Mouse (Mus musculus) stomach, embryonic 15.5 days (tissue): ENCODE data around the gene H1f0. TPM values are rescaled to one million over a fixed set of nuclear protein-coding genes. Genes with fewer than 3 reads are reported as not detected.

ENCODE experiments used
- ATAC-seq: fragments of 200-750 bp; cut with Nextera tagmentation; 2 replicates; pipeline ENCODE4 v1.8.0; 2017; ENCODE audit warnings: low read depth, moderate number of reproducible peaks, moderate TSS enrichment; ENCODE audit not compliant: insufficient read depth, low FRiP score
- H3K27ac ChIP-seq: fragments of 300-500 bp; sonication (generic); 2 replicates; pipeline ENCODE4 v1.5.1; 2015; ENCODE audit warnings: mild to moderate bottlenecking, inconsistent platforms
- H3K27me3 ChIP-seq: fragments of 300-500 bp; sonication (generic); replicated peaks from 2 replicates; pipeline ENCODE4 v1.6.1; 2015; ENCODE audit warnings: inconsistent platforms
- H3K36me3 ChIP-seq: fragments of 300-500 bp; sonication (generic); 2 replicates; pipeline ENCODE4 v1.6.1; 2015; ENCODE audit warnings: inconsistent platforms
- H3K4me1 ChIP-seq: fragments of 300-500 bp; sonication (generic); 2 replicates; pipeline ENCODE4 v1.6.1; 2015; ENCODE audit warnings: inconsistent platforms
- H3K4me2 ChIP-seq: fragments of 300-500 bp; sonication (generic); 2 replicates; pipeline ENCODE4 v1.6.1; 2015; ENCODE audit warnings: mild to moderate bottlenecking, inconsistent platforms
- H3K4me3 ChIP-seq: fragments of 300-500 bp; sonication (generic); replicated peaks from 2 replicates; pipeline ENCODE4 v1.5.1; 2015; ENCODE audit warnings: inconsistent platforms
- H3K9ac ChIP-seq: fragments of 300-500 bp; sonication (generic); 2 replicates; pipeline ENCODE4 v1.6.1; 2015; ENCODE audit warnings: inconsistent platforms
- H3K9me3 ChIP-seq: fragments of 300-500 bp; sonication (generic); 2 replicates; pipeline ENCODE4 v1.6.1; 2016; ENCODE audit warnings: inconsistent platforms
- WGBS: fragments of 180-500 bp; shearing (Covaris S2); methylation state at CpG from one replicate; pipeline ENCODE4 v1.1.7; 2015; 5-methylcytosine and 5-hydroxymethylcytosine counted together
- polyA plus RNA-seq: library from polyadenylated mRNA; unstranded; fragments of >200 nt; fragmentation: Nextera tagmentation; extraction: Ambion mirVana; gene quantifications from 2 replicates; pipeline ENCODE4 v1.2.1, GENCODE M21; 2015

The H1f0 gene
- polyA plus RNA-seq, 1 experiment from 2014 or later: 546 TPM

GRCm38 (mm10) chr15:78990970-78991525 lies 37.2 kb upstream of the H1f0 start:
- Histone ChIP-seq H3K4me1 (peaks cover 16% of the 10 kb centered on the region), H3K4me3 (no peak overlapping the region), H3K4me2 (no peak overlapping the region), H3K27me3 (no peaks in the 10 kb centered on the region), H3K27ac (no peak overlapping the region), H3K36me3 (peaks cover 58% of the 10 kb centered on the region), H3K9ac (no peak overlapping the region), H3K9me3 (no peaks in the 10 kb centered on the region)
- 92% methylated on average over 25 of the region's 25 CpGs for WGBS
- ATAC-seq: no peak

- Histone ChIP-seq H3K4me3 (no peak overlapping the region), H3K9me3 (no peaks in the 10 kb centered on the region), H3K27me3 (no peaks in the 10 kb centered on the region), H3K36me3 (peaks cover 58% of the 10 kb centered on the region), H3K4me1 (peaks cover 5% of the 10 kb centered on the region), H3K9ac (no peak overlapping the region), H3K27ac (no peak overlapping the region), H3K4me2 (no peak overlapping the region)
- ATAC-seq: no peak
- WGBS: 89% methylated on average over 7 of the region's 7 CpGs
Observed at GRCm38 (mm10) chr15:78992235-78992634, 36.0 kb upstream of the H1f0 start.

GRCm38 (mm10) chr15:78992925-78993324 lies 35.3 kb upstream of the H1f0 start:
- WGBS: 96% methylated on average over 24 of the region's 24 CpGs
- Histone ChIP-seq H3K4me3 (no peak overlapping the region), H3K9ac (no peak overlapping the region)

GRCm38 (mm10) chr15:78995916-78996315 lies 32.3 kb upstream of the H1f0 start:
- H3K9me3 ChIP-seq: no peaks in the 10 kb centered on the region
- no peak for ATAC-seq
- H3K27me3 ChIP-seq: no peaks in the 10 kb centered on the region
- no peak overlapping the region for H3K27ac ChIP-seq
- peaks cover 52% of the 10 kb centered on the region for H3K36me3 ChIP-seq
- no peak overlapping the region for H3K4me2 ChIP-seq
- H3K4me3 ChIP-seq: no peak overlapping the region
- 92% methylated on average over 4 of the region's 4 CpGs for WGBS
- H3K4me1 ChIP-seq: no peaks in the 10 kb centered on the region
- H3K9ac ChIP-seq: no peak overlapping the region

More at GRCm38 (mm10) chr15:78992925-78993324, 35.3 kb upstream of the H1f0 start:
- Histone ChIP-seq H3K27me3 (no peaks in the 10 kb centered on the region), H3K4me2 (no peak overlapping the region), H3K4me1 (no peaks in the 10 kb centered on the region), H3K9me3 (no peaks in the 10 kb centered on the region), H3K27ac (no peak overlapping the region), H3K36me3 (peaks cover 58% of the 10 kb centered on the region)
- ATAC-seq: no peak

- Histone ChIP-seq H3K27me3 (no peaks in the 10 kb centered on the region), H3K4me2 (no peak overlapping the region), H3K27ac (no peak overlapping the region), H3K9me3 (no peaks in the 10 kb centered on the region), H3K9ac (no peak overlapping the region), H3K4me3 (no peak overlapping the region), H3K4me1 (no peaks in the 10 kb centered on the region; the same call in 1 of the 2 replicates), H3K36me3 (peaks cover 50% of the 10 kb centered on the region)
- 83% methylated on average over 3 of the region's 3 CpGs for WGBS
- ATAC-seq: no peak
Observed at GRCm38 (mm10) chr15:78996663-78997062, 31.6 kb upstream of the H1f0 start.

GRCm38 (mm10) chr15:78998348-78998747 lies 29.9 kb upstream of the H1f0 start:
- H3K36me3 ChIP-seq: peaks cover 48% of the 10 kb centered on the region
- H3K27ac ChIP-seq: no peak overlapping the region
- H3K9me3 ChIP-seq: no peaks in the 10 kb centered on the region
- H3K4me1 ChIP-seq: no peaks in the 10 kb centered on the region; the same call in 1 of the 2 replicates
- no peak overlapping the region for H3K9ac ChIP-seq
- H3K4me2 ChIP-seq: no peak overlapping the region
- ATAC-seq: no peak
- H3K4me3 ChIP-seq: no peak overlapping the region
- 71% methylated on average over 8 of the region's 8 CpGs for WGBS
- no peaks in the 10 kb centered on the region for H3K27me3 ChIP-seq

GRCm38 (mm10) chr15:78999586-78999985 lies 28.7 kb upstream of the H1f0 start:
- Histone ChIP-seq H3K4me3 (no peak overlapping the region), H3K9ac (no peak overlapping the region), H3K4me1 (no peaks in the 10 kb centered on the region; the same call in 1 of the 2 replicates), H3K4me2 (no peak overlapping the region), H3K36me3 (peaks cover 39% of the 10 kb centered on the region), H3K27me3 (no peaks in the 10 kb centered on the region), H3K9me3 (no peaks in the 10 kb centered on the region), H3K27ac (no peak overlapping the region)
- ATAC-seq: no peak
- WGBS: 85% methylated on average over 11 of the region's 11 CpGs

GRCm38 (mm10) chr15:79000357-79000791 lies 27.9 kb upstream of the H1f0 start:
- 70% methylated on average over 7 of the region's 7 CpGs for WGBS
- H3K4me3 ChIP-seq: no peak overlapping the region
- no peak for ATAC-seq
- peaks cover 45% of the 10 kb centered on the region for H3K36me3 ChIP-seq
- H3K4me2 ChIP-seq: no peak overlapping the region
- no peaks in the 10 kb centered on the region; the same call in 1 of the 2 replicates for H3K4me1 ChIP-seq
- H3K27me3 ChIP-seq: no peaks in the 10 kb centered on the region
- no peak overlapping the region for H3K27ac ChIP-seq
- H3K9ac ChIP-seq: no peak overlapping the region
- H3K9me3 ChIP-seq: no peaks in the 10 kb centered on the region

- Histone ChIP-seq H3K4me3 (no peak overlapping the region), H3K9ac (no peak overlapping the region), H3K4me1 (no peaks in the 10 kb centered on the region; the same call in 1 of the 2 replicates), H3K9me3 (no peaks in the 10 kb centered on the region), H3K27ac (no peak overlapping the region), H3K27me3 (no peaks in the 10 kb centered on the region), H3K4me2 (no peak overlapping the region), H3K36me3 (peaks cover 51% of the 10 kb centered on the region)
- no peak for ATAC-seq
- 89% methylated on average over 5 of the region's 5 CpGs for WGBS
Observed at GRCm38 (mm10) chr15:79001559-79001958, 26.7 kb upstream of the H1f0 start.

- H3K4me2 ChIP-seq: no peak overlapping the region
- H3K27ac ChIP-seq: no peak overlapping the region
- no peak overlapping the region for H3K4me3 ChIP-seq
- WGBS: 42% methylated on average over 19 of the region's 19 CpGs
- no peaks in the 10 kb centered on the region for H3K9me3 ChIP-seq
- H3K4me1 ChIP-seq: no peaks in the 10 kb centered on the region; the same call in 1 of the 2 replicates
- H3K36me3 ChIP-seq: peaks cover 52% of the 10 kb centered on the region
- ATAC-seq: peak; percentile 36; the same call in 1 of the 2 replicates
- H3K27me3 ChIP-seq: no peaks in the 10 kb centered on the region
- H3K9ac ChIP-seq: no peak overlapping the region
Observed at GRCm38 (mm10) chr15:79002036-79002435, 26.2 kb upstream of the H1f0 start.

GRCm38 (mm10) chr15:79003079-79003478 lies 25.2 kb upstream of the H1f0 start:
- 83% methylated on average over 3 of the region's 3 CpGs for WGBS
- ATAC-seq: no peak
- H3K27ac ChIP-seq: no peak overlapping the region

GRCm38 (mm10) chr15:79005581-79005980 lies 22.7 kb upstream of the H1f0 start:
- ATAC-seq: 0 out of 2 replicates have a peak, but pooled peaks have one; percentile 18
- H3K4me3 ChIP-seq: no peak overlapping the region
- H3K9me3 ChIP-seq: no peaks in the 10 kb centered on the region
- no peaks in the 10 kb centered on the region; the same call in 1 of the 2 replicates for H3K4me1 ChIP-seq
- 0 out of 2 replicates have a peak overlapping the region, but pooled peaks have one; percentile 21 for H3K27ac ChIP-seq
- WGBS: 85% methylated on average over 9 of the region's 9 CpGs
- H3K9ac ChIP-seq: no peak overlapping the region
- peaks cover 42% of the 10 kb centered on the region for H3K36me3 ChIP-seq
- no peaks in the 10 kb centered on the region for H3K27me3 ChIP-seq
- no peak overlapping the region for H3K4me2 ChIP-seq

More at GRCm38 (mm10) chr15:79003079-79003478, 25.2 kb upstream of the H1f0 start:
- Histone ChIP-seq H3K9ac (no peak overlapping the region), H3K4me1 (no peaks in the 10 kb centered on the region; the same call in 1 of the 2 replicates), H3K9me3 (no peaks in the 10 kb centered on the region), H3K4me3 (no peak overlapping the region), H3K27me3 (no peaks in the 10 kb centered on the region), H3K36me3 (peaks cover 52% of the 10 kb centered on the region), H3K4me2 (no peak overlapping the region)
